Mouse (Mus musculus): Measurements from ENCODE around the gene Uts2b. TPM values are rescaled to one million over a fixed set of nuclear protein-coding genes. Genes with fewer than 3 reads are reported as not detected.
"Not testable (repeated sequence)": the region's sequence is repeated elsewhere in the genome, so short reads cannot be mapped to it uniquely, and the experiment has no call there.

The Uts2b gene
- polyA plus RNA-seq, 1 experiment from 2014 or later: not detected

GRCm38 (mm10) chr16:27376556-27376955 lies 6.5 kb upstream of the Uts2b start:
- no peak for DNase-seq (ENCODE audit: low spot score)

GRCm38 (mm10) chr16:27375318-27375717 lies 5.3 kb upstream of the Uts2b start:
- no peak for DNase-seq (ENCODE audit: low spot score)

- no peak for DNase-seq (ENCODE audit: low spot score)
These were observed 4.1 kb upstream of the Uts2b start for GRCm38 (mm10) chr16:27374139-27374538.

- DNase-seq (ENCODE audit: low spot score): no peak
These were observed 661 bp upstream of the Uts2b start for GRCm38 (mm10) chr16:27370700-27371099.

- DNase-seq (ENCODE audit: low spot score): no peak
These were observed 10.0 kb downstream of the Uts2b start for GRCm38 (mm10) chr16:27360059-27360458.

GRCm38 (mm10) chr16:27354464-27354863 lies 15.6 kb downstream of the Uts2b start:
- no peak for DNase-seq (ENCODE audit: low spot score)

- DNase-seq (ENCODE audit: low spot score): no peak
These were observed 20.0 kb downstream of the Uts2b start for GRCm38 (mm10) chr16:27349878-27350532.

- DNase-seq (ENCODE audit: low spot score): no peak
These were observed 20.8 kb downstream of the Uts2b start for GRCm38 (mm10) chr16:27349235-27349634.

- no peak for DNase-seq (ENCODE audit: low spot score)
These were observed 21.7 kb downstream of the Uts2b start for GRCm38 (mm10) chr16:27348359-27348758.

- DNase-seq (ENCODE audit: low spot score): no peak
These were observed 22.5 kb downstream of the Uts2b start for GRCm38 (mm10) chr16:27347521-27347920.

- DNase-seq (ENCODE audit: low spot score): no peak
These were observed 43.6 kb downstream of the Uts2b start for GRCm38 (mm10) chr16:27326463-27326862.

- DNase-seq (ENCODE audit: low spot score): no peak
These were observed 48.0 kb downstream of the Uts2b start for GRCm38 (mm10) chr16:27322047-27322446.

GRCm38 (mm10) chr16:27319099-27319498 lies 50.9 kb downstream of the Uts2b start:
- no peak for DNase-seq (ENCODE audit: low spot score)

- not testable (repeated sequence) for DNase-seq (ENCODE audit: low spot score)
These were observed 62.9 kb downstream of the Uts2b start, which contains the start of gene Ostn for GRCm38 (mm10) chr16:27307189-27307588. Gene Ostn (plus strand): TSS chr16:27307489.

Other genes starting within 250 kb of the Uts2b start
- 0.22 and 0.23 TPM in 2 replicates for gene Ostn, start 62.8 kb downstream of the Uts2b start, polyA plus RNA-seq (2015; fragmentation: Nextera tagmentation; extraction: Ambion mirVana)
- 19.6 and 24.7 TPM in 2 replicates for gene Ccdc50, start 18.6 kb upstream of the Uts2b start, polyA plus RNA-seq (2015; fragmentation: Nextera tagmentation; extraction: Ambion mirVana)